Mouse (Mus musculus) cortical plate, adult 2 months (tissue): ENCODE measurements around the gene Bcr. TPM values are rescaled to one million over a fixed set of nuclear protein-coding genes. Genes with fewer than 3 reads are reported as not detected.
A peak's percentile ranks its signal among the peaks of the same experiment; 100 is the strongest.

Experiments used
- H3K27ac ChIP-seq: fragments of 200-500 bp; 2 replicates; pipeline ENCODE4 v1.5.1; 2012; ENCODE audit warnings: low read length, control low read depth, inconsistent platforms; ENCODE audit not compliant: insufficient read depth
- H3K4me1 ChIP-seq: fragments of 200-500 bp; 2 replicates; pipeline ENCODE4 v1.6.1; 2011; ENCODE audit warnings: low read length; ENCODE audit not compliant: control insufficient read depth, insufficient read depth
- H3K4me3 ChIP-seq: fragments of 200-500 bp; 2 replicates; pipeline ENCODE4 v1.5.1; 2011; ENCODE audit warnings: mild to moderate bottlenecking, low read length, control low read depth; ENCODE audit not compliant: insufficient read depth
- CTCF ChIP-seq: fragments of 200-500 bp; IDR thresholded peaks from 2 replicates; pipeline ENCODE4 v1.5.1; 2011; ENCODE audit warnings: mild to moderate bottlenecking, control low read depth, low read length; ENCODE audit not compliant: insufficient read depth; ENCODE audit errors: extremely low read depth
- POLR2A ChIP-seq: fragments of 200-500 bp; IDR thresholded peaks from 2 replicates; pipeline ENCODE4 v1.6.1; 2011; ENCODE audit warnings: mild to moderate bottlenecking, low read length, control low read depth; ENCODE audit not compliant: insufficient read depth; ENCODE audit errors: extremely low read depth
- polyA plus RNA-seq: library from polyadenylated mRNA; depleted of rRNA; stranded (reverse); fragments of >200 nt; gene quantifications from 2 replicates; pipeline ENCODE4 v1.2.3, GENCODE M21; 2012

Gene Bcr
- polyA plus RNA-seq, 1 experiment, result 78.1 TPM

DNA sequence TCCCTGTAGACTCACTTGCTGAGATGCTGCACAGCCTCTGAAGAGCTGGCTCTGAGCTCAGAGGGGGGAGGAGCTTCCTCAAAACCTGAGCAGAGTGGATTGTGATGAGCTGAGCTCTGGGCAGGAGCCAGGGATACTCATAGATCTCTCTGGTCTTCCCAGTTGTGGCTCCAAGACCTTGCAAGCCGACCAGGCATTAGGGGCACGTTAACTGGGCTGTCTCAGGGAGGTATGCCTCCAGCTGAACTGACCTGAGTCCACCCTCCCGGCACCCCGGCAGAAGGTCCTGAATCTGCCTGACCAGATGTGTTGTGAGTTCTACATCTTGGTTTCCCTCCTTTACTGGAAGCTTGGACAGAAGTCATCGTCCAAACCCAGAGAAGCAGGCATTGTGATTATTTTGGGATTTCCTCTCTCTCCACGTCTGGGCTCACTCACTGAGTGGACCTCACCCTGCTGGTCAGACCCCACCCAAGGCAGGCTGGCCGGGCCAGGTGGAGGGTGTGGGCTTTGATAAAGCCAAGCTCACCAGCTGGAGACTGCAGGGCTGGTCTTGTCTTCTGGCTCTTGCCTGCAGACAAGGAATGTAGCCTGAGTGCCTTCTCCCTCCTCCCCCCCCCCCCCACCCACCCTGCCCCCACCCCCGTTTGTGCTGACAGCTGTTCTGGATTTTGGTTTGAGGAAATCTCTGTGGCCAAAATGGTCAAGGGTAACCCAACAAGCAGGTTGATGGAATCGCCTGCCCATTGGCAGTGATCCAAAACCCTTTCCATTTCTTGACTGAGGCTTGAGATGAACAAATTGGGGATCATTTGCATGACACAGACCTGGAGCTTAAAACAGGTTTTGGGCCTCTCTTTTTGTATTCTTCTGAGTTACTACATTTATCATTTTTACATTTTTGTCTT, 44.1 kb downstream of the Bcr start:
- H3K4me1 ChIP-seq, result peaks cover 31% of the 10 kb centered on the region
- peak overlapping the region; percentile 6; the same call in 1 of the 2 replicates for H3K27ac ChIP-seq
- TF ChIP-seq POLR2A, result peak; percentile 37; the same call in 1 of the 2 replicates
- no peak for TF ChIP-seq CTCF
- H3K4me3 ChIP-seq, result no peak overlapping the region

DNA sequence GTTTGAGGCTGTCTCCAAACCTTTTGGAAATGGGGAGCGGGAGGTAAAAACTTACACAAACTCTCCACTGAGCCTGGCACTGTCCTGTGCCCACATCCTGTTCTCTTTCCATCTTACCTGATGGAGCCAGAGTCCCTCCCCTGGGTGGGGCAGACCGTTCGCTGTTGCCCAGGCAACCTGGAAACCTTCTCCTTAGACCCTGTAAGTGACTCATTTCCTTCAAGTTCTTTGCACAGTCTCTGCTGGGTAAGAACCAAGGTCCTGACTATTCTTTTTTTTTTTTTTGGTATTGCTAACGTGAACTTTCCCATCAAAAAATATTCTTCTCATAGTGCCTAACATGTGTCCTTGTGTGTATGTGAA, 44.7 kb downstream of the Bcr start:
- no peak overlapping the region for H3K27ac ChIP-seq
- H3K4me3 ChIP-seq, result no peak overlapping the region
- peaks cover 29% of the 10 kb centered on the region for H3K4me1 ChIP-seq
- TF ChIP-seq CTCF, result no peak
- TF ChIP-seq POLR2A, result no peak

DNA sequence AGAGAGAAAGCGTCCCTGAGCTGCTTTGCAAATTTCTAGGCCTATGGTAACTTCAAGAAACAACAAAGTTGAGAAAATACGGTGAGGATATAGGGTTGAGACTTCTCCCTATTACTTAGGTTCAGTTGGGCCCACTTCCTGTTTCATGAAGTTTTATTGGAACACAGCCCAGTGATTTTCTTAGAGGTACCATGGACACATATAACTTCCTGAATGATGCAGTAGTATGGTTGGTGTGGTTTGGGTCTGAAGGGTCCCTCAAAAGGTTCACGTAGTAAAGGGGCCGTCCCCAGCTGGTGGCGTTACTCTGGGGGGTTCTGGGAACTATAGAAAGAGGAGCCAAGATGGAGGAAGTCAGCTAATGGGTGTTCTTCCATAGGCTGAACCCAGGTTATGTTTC, 45.3 kb downstream of the Bcr start:
- H3K4me1 ChIP-seq, result peaks cover 26% of the 10 kb centered on the region
- no peak overlapping the region for H3K27ac ChIP-seq
- TF ChIP-seq POLR2A (no peak), CTCF (no peak)
- no peak overlapping the region for H3K4me3 ChIP-seq

DNA sequence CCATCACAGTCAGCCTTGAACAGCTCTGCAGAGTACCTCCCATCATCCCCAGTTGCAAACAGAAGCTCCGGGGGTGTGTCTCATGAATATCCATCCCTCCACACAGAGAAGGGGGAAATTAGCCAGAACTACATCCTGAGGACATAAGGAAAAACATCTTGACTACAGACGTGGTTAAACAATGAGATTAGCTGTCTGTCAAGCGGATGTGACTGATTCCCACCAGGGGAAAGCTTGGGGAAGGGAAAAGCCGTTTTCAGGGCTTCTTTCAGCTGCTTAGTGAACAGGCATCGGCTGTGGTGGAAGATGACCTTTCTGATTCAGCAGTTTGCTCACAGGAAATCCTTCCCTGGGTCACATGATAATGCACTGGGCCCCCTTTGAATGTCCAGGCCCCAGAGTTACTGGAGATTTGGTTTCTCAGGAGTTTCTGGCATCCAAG, 46.6 kb downstream of the Bcr start:
- Histone ChIP-seq H3K27ac (no peak overlapping the region), H3K4me3 (no peak overlapping the region), H3K4me1 (peaks cover 20% of the 10 kb centered on the region)
- TF ChIP-seq CTCF (no peak), POLR2A (no peak)

DNA sequence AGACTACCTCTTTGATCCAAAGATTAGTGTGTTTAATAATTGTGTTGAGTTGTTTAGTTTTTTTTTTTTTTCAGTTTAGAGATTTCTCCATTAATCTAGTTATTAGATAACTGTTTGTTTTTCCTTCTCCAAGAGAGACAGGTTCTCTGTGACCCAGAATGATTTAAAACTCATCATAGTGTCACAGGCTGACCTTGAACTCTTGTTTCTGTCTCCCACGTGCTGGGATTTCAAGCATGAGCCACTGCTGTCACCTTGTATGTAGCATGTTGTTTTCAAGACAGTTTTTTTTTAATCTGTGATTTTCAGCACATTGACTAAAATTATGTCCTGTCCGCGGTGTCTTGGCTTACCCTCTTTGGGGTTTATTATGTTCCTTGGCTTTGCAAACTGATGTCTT, 47.7 kb downstream of the Bcr start:
- peaks cover 24% of the 10 kb centered on the region for H3K4me1 ChIP-seq
- no peak overlapping the region for H3K27ac ChIP-seq
- no peak for TF ChIP-seq POLR2A
- no peak for TF ChIP-seq CTCF
- no peak overlapping the region for H3K4me3 ChIP-seq

DNA sequence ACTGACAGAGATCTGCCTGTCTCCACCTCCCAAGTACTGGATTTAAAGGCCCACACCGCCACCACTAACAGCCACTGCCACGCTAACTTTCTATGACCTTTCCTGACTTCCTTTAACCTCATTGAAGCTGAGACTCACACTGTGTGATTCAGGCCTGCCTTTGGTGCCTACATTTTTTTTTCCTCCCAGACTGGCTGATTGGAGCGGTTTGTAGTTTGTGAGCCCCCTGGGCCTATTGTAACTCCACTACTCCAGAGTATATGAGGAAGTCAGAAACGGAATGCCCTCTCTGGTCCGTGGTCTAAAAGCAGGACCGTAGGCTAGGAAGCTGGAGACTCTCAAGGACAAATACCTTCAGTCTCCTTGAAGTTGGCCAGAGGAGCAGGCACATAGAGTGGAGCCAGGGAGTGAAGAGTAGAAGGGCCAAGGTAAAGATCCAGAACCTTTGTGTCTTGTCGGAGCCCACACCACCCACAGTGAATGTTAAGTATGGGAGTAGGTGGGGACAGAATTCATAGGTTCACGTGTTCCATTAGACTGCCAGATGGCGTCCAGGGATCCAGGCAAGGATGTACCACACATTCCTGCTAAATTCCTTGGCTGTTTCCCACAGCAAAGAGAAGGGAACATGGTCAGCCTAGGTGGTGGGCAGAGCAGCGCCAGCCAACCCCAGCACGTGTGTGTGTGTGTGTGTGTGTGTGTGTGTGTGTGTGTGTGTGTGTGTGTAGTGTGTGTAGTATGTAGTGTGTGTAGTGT, 51.2 kb downstream of the Bcr start:
- Histone ChIP-seq H3K4me1 (peaks cover 15% of the 10 kb centered on the region), H3K27ac (no peak overlapping the region), H3K4me3 (no peak overlapping the region)
- TF ChIP-seq POLR2A (no peak), CTCF (no peak)

DNA sequence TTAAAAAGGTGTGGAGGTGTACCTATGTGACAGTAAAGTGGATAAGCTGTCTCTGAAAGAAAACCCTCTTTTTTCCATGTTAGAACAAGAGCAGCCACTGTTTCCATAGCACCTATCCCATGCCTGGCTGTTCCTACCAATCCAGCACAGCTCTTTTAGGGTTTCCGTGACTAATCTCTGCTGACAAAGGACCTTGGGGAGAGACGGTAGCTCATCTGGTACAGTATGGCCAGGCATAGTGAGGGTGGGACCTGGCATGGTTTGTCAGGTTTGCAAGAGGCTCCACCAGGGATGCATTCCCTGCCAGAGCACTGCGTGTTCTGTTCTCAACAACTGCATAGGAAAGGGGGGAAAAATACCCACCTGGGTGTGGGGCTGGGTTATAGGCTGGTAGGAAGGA, 52.0 kb downstream of the Bcr start:
- Histone ChIP-seq H3K4me3 (no peak overlapping the region), H3K27ac (no peak overlapping the region)

DNA sequence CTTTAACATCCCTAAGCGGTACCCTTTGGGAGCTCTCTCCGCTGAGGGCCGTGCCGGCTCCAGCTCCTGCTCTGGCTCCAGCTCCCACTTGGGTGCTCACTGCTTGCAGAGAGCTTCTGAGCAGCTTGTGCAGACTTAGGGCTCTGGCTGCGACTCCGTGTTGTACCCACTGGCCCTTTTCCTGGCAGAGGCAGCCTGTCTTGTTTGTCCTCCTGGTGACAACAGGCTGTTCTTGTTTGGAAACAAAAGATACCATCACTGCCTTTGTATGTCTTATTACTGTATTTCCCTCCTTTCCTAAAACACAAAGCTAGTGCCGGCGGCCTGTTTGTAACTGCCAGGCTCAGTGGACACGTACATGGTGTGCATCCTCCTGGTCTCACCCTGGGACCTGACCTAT, 53.2 kb downstream of the Bcr start:
- Histone ChIP-seq H3K4me1 (peaks cover 14% of the 10 kb centered on the region), H3K4me3 (no peak overlapping the region), H3K27ac (no peak overlapping the region)
- TF ChIP-seq POLR2A, result no peak
- no peak for TF ChIP-seq CTCF

More for the DNA sequence above, 52.0 kb downstream of the Bcr start:
- peaks cover 11% of the 10 kb centered on the region for H3K4me1 ChIP-seq
- TF ChIP-seq POLR2A, result no peak
- no peak for TF ChIP-seq CTCF

DNA sequence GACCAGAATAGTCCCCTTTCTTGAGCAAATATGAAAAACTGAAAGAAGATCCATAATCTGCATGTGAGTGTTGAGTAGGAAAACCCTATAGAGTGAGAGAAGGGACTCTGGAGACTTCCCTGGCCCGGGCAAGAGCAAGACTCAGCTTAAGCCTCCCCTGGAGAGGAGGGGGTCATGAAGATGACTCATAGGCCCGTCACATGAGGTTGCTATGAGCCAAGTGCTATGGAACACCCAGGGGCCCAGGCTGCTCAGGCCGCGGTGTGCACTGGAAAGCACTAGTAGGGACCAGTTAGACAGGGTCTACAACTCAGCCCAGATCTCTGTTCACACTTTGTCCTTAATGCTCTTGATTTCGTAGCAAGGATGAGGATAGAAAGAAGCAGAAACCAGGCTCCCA, 54.8 kb downstream of the Bcr start:
- TF ChIP-seq POLR2A, result no peak
- no peak for TF ChIP-seq CTCF
- no peak overlapping the region for H3K4me3 ChIP-seq
- H3K27ac ChIP-seq, result no peak overlapping the region
- peaks cover 14% of the 10 kb centered on the region for H3K4me1 ChIP-seq
